Mouse (Mus musculus) left cerebral cortex, postnatal 10 days (tissue): Measurements from ENCODE around the gene Pik3r3. TPM values are rescaled to one million over a fixed set of nuclear protein-coding genes. Genes with fewer than 3 reads are reported as not detected.

Source experiments
- DNase-seq, 2 experiments: peaks; one replicate each; pipeline ENCODE4 v3.0.0; 2021 to 2022; ENCODE audit warnings: low spot score in 2 of 2, mixed read lengths in 1 of 2; ENCODE audit errors: extremely low spot score in 1 of 2
- intact Hi-C: fragments of 180-260 bp; cut with DNase I; formaldehyde crosslinking; loops from one replicate; pipeline ENCODE4 v1.15.1; 2025
- total RNA-seq, 2 experiments: library from RNA; stranded (reverse); gene quantifications; 2 replicates each; pipeline ENCODE4 v1.2.3; 2021

Gene Pik3r3
- total RNA-seq: 10 to 100 TPM; 39.4 to 41.5 TPM

GRCm38 (mm10) chr4:116221140-116221851, at the start of gene Pik3r3:
Gene Pik3r3 (plus strand): TSS chr4:116221618.
- DNase-seq: peak; percentile 99 to 100
- intact Hi-C loops: loop anchor here (5.0 kb wide), 1 partner anchor 44 kb away; no protein-coding TSS in a partner anchor

- intact Hi-C loops: loop anchor here (10.0 kb wide), 1 partner anchor 232 kb away; no protein-coding TSS in a partner anchor
- no peak for DNase-seq
Measured at GRCm38 (mm10) chr4:116173072-116173471, 48.3 kb upstream of the Pik3r3 start, which contains the start of the genes 1700042G07Rik and Gm49337. Gene 1700042G07Rik (plus strand): TSS chr4:116173372. Gene Gm49337 (plus strand): TSS chr4:116173384.

DNA sequence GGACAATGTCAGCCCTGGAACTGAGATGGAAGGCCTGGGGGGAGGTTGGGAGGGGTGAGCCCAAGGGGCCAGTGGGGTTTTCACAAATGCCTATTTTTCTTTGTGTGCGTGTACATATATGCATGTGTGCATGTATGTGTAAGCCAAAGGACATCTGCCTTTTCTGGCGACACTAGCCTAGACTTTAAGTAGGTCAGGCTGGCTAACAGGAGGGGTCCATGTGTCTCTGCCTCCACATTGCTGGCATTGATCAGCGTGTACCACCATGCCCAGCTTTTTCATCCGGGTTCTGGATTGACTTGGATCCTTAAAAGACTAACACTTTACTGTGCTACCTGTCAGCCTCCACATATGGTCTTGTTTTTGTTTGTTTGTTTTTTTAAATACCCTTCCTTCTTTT, 47.7 kb upstream of the Pik3r3 start:
- no peak for DNase-seq
- intact Hi-C loops: loop anchor here (10.0 kb wide), 1 partner anchor 231 kb away; no protein-coding TSS in a partner anchor

DNA sequence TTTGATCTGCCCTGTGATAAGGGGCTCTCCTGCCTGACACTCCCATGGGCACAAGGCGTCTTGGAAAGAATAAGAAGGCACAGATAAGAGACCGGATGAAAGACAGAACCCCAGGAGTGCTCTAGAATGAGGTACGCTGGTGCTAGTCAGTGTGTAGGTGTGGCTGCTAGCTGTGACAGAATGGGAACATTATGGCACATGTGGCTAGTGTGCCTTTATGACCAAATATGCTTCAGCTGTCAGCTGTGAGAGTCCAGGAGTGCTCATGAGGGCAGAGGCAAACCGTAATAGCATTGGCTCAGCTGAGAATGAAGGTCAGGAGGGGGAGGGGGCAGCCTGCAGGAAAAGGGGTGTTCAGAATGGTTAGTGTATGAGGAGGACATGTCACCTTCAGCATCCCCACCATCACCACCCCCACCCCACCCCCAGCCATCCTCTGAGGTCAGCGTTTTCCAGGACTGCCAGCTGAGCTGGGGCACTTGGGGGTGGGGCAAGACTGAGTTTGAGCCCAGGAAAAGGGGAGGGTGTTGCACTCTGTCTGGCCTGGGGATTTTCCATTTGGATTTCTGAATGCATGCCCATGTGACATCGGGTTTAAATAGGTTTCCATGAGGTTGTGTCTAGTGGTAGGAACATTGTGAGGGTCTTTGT, 46.8 kb upstream of the Pik3r3 start:
- intact Hi-C loops: loop anchor here (5.0 to 10.0 kb wide), 2 partner anchors 48 to 230 kb away; partner anchors contain the start of gene Pik3r3

GRCm38 (mm10) chr4:116175136-116175535, 46.3 kb upstream of the Pik3r3 start:
- intact Hi-C loops: loop anchor here (5.0 to 10.0 kb wide), 2 partner anchors 47 to 230 kb away; partner anchors contain the start of gene Pik3r3
- DNase-seq: no peak

More for the DNA sequence above, 46.8 kb upstream of the Pik3r3 start:
- DNase-seq: no peak

GRCm38 (mm10) chr4:116175711-116176542, 45.5 kb upstream of the Pik3r3 start:
- intact Hi-C loops: loop anchor here (5.0 to 10.0 kb wide), 2 partner anchors 46 to 229 kb away; partner anchors contain the start of gene Pik3r3
- peak in 1 of 2 experiments; percentile 59 for DNase-seq

GRCm38 (mm10) chr4:116176543-116176988, 44.9 kb upstream of the Pik3r3 start:
- DNase-seq: peak; percentile 76 to 89
- intact Hi-C loops: loop anchor here (5.0 to 10.0 kb wide), 2 partner anchors 46 to 228 kb away; partner anchors contain the start of gene Pik3r3

GRCm38 (mm10) chr4:116177140-116177539, 44.3 kb upstream of the Pik3r3 start:
- peak in 1 of 2 experiments; percentile 86 for DNase-seq
- intact Hi-C loops: loop anchor here (5.0 to 10.0 kb wide), 2 partner anchors 45 to 228 kb away; partner anchors contain the start of gene Pik3r3

DNA sequence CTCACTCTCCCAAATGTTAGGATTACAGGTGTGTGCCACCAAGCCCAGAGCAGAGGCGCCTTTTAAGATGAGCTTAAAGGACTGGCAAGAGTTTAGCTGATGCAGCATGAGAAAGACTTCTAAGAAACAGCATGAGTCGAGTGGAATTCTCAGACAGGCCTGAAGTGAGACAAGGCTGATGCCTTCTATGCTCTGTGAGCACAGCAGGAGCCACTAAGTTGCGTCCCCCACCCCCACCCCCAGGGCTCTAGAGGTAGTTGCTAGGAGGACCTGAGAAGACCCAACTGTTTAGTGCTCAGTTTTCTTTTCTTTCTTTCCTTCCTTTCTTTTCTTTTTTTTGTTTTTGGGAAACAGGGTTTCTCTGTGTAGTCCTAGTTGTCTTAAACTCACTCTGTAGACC, 39.3 kb upstream of the Pik3r3 start:
- intact Hi-C loops: no loop called here

GRCm38 (mm10) chr4:116182745-116183144, 38.7 kb upstream of the Pik3r3 start:
- intact Hi-C loops: no loop called here
- peak in 1 of 2 experiments; percentile 55 for DNase-seq

More for the DNA sequence above, 39.3 kb upstream of the Pik3r3 start:
- DNase-seq: no peak

- intact Hi-C loops: no loop called here
- no peak for DNase-seq
Measured at GRCm38 (mm10) chr4:116185083-116185482, 36.3 kb upstream of the Pik3r3 start.

DNA sequence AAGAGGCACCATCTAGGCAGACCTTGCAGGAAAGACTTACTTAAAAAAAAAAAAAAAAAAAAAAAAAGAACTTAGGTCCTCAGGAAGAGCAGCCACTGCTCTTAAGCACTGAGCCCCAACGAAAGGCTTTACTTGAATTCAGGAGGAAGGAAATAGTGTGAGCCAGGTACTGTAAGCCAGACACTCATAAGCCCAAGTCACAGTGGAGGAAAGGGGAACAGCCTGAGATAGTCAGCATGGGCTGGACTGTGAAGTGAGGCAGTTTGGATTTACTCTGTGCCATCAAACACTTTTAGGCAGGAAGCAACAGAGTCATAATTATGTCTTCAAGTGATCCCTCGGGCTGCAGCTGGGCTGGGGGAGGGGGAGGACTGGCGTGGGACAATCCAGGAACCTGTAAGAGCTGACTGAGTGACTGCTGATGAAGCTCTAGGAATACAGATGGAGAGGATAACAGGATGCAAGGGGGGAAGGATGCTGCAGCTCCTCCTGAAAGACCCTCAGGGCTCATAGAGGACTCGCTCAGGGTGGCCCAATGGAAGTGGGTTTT, 29.1 kb upstream of the Pik3r3 start:
- intact Hi-C loops: no loop called here
- DNase-seq: peak in 1 of 2 experiments; percentile 76

- DNase-seq: no peak
- intact Hi-C loops: no loop called here
Measured at GRCm38 (mm10) chr4:116193583-116194383, 27.6 kb upstream of the Pik3r3 start.

- intact Hi-C loops: no loop called here
- no peak for DNase-seq
Measured at GRCm38 (mm10) chr4:116198422-116198821, 23.0 kb upstream of the Pik3r3 start.

GRCm38 (mm10) chr4:116204422-116204821, 17.0 kb upstream of the Pik3r3 start:
- no peak for DNase-seq
- intact Hi-C loops: no loop called here

DNA sequence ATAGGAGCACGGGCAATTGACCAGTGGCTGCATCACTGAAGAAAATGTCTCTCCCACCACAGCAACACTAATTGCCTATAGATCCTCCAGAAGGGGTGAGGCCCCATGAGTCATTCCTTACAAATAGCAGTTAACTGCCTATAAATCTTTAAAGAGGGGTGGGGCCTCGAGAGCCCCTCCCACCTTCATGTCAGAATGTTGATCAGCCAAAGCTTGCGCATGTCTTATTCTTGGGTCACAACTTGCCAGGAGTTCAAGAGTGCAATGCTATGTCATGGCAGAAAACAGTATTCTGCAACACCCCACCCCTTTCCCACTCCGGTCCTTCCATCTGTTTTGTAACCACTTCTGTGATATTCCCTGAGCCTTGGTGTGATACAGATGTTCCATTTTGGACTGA, 14.9 kb upstream of the Pik3r3 start:
- intact Hi-C loops: no loop called here
- no peak for DNase-seq

DNA sequence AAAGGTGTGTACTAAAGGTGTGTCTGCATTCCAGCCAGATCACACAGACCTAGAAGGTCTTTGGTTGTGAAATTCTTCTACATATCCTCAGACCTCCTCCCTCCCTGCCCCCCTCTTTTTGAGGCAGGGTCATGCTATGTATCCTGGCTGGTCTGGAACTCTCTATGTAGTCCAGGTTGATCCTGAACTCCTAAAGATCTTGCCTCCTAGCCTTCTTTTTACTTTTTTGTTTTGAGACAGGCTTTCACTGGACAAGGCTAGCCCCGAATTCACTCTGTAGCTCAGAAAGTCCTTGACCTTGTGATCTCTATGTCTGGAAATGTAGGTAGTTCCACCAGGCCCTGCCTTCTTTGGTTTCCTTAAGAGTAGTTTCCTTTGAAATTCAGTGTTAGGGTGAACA, 12.5 kb upstream of the Pik3r3 start:
- intact Hi-C loops: no loop called here

More for the DNA sequence above, 12.5 kb upstream of the Pik3r3 start:
- no peak for DNase-seq
